23 mouse cellular contexts compared by ENCODE assay signal in the genomic region with DNA sequence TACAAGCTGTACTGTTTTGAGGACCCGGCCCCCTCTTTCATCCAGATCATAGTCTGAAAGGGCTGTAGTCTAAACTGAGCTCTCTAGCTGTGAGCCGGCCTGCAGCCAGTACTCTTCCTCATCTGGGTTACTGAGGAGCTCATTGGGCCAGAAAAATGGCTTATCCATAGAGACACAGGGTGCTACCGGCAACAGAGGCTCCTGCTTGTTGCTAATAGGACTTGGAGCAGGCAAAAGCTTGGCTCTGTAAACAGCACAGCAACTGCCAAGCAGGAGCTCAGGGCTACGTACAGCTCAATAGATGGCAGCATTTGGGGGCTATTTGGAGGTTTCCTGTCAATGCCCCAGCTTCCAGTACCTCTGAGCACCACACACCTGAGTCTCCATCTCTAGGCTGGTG. TPM values are rescaled to one million over a fixed set of nuclear protein-coding genes. Genes with fewer than 3 reads are reported as not detected.
A peak's percentile ranks its signal among the peaks of the same experiment; 100 is the strongest.
DNase-seq lines count a peak whose midpoint lies in the region; ATAC-seq and TF ChIP-seq lines count a peak whose summit lies in the region.
"Had no signal": no experiment of that assay in that cellular context is flagged by ENCODE, and none has a peak within 500 bp of the region (broad histone marks: within the 10 kb centered on the region; RNA-seq: fewer than 3 reads in every experiment).

No protein-coding gene starts in this region.

- intact Hi-C loops in left cerebral cortex, postnatal 4 days (cut with DNase I): no loop called here

- peak; percentile 24 for DNase-seq in forebrain, postnatal 0 days
- peak; percentile 6 for DNase-seq in left cerebral cortex, postnatal 4 days
- no peak for DNase-seq in left cerebral cortex, adult 18-20 months (ENCODE audit: low spot score in 2 of 2)
- DNase-seq in brain, adult 2 months (ENCODE audit: low read depth, low spot score): peak; percentile 29
- peak; percentile 8 to 30 for DNase-seq in layer of hippocampus, adult 8-10 months (ENCODE audit: low spot score in 2 of 2)
- DNase-seq: adrenal gland, postnatal 25 days; cerebellum, adult 8-10 months; gastrocnemius, postnatal 10 days; kidney, adult 9 months; liver, embryonic 13.5 days; lung, embryonic 14.5 days; lung, postnatal 36 days had no signal

- 38% methylated on average over 4 of the region's 4 CpGs for WGBS in forebrain, postnatal 0 days
- 69% methylated on average over 4 of the region's 4 CpGs for WGBS in forebrain, embryonic 12.5 days
- WGBS in kidney, embryonic 14.5 days: 89% methylated on average over 4 of the region's 4 CpGs

- no peak overlapping the region for H3K27ac ChIP-seq in forebrain, postnatal 0 days (ENCODE audit: low read depth, low read length)
- no peak overlapping the region for H3K27ac ChIP-seq in forebrain, embryonic 12.5 days
- no peak overlapping the region for H3K27ac ChIP-seq in kidney, embryonic 14.5 days (ENCODE audit: low read depth, low read length)
- H3K27ac ChIP-seq: embryonic facial prominence, embryonic 12.5 days; hindbrain, embryonic 12.5 days; intestine, embryonic 15.5 days; limb, embryonic 13.5 days; liver, embryonic 13.5 days; stomach, postnatal 0 days had no signal

- H3K4me1 ChIP-seq in forebrain, postnatal 0 days (ENCODE audit: insufficient read depth): no peaks in the 10 kb centered on the region
- 0 out of 2 replicates have a peak, but pooled peaks cover 5% of the 10 kb centered on the region for H3K4me1 ChIP-seq in forebrain, embryonic 12.5 days
- H3K4me1 ChIP-seq in kidney, embryonic 14.5 days (ENCODE audit: control insufficient read depth, insufficient read depth, low read length): no peaks in the 10 kb centered on the region
- H3K4me1 ChIP-seq: hindbrain, embryonic 12.5 days; intestine, embryonic 15.5 days; limb, embryonic 13.5 days; liver, embryonic 13.5 days had no signal

- H3K4me2 ChIP-seq in forebrain, postnatal 0 days (ENCODE audit: low read depth): no peak overlapping the region
- no peak overlapping the region for H3K4me2 ChIP-seq in forebrain, embryonic 12.5 days
- no peak overlapping the region for H3K4me2 ChIP-seq in kidney, embryonic 14.5 days (replicated peaks; ENCODE audit: low read depth, low read length)
- H3K4me2 ChIP-seq: embryonic facial prominence, embryonic 12.5 days; hindbrain, embryonic 12.5 days; intestine, embryonic 15.5 days; limb, embryonic 13.5 days; liver, embryonic 13.5 days; lung, embryonic 14.5 days had no signal

- peak; percentile 75 for ATAC-seq in forebrain, postnatal 0 days
- ATAC-seq in forebrain, embryonic 12.5 days (ENCODE audit: low FRiP score): no peak
- ATAC-seq in kidney, embryonic 14.5 days (ENCODE audit: low FRiP score, low TSS enrichment): no peak
- ATAC-seq: intestine, embryonic 15.5 days had no signal

- no peak overlapping the region for H3K9ac ChIP-seq in forebrain, postnatal 0 days
- H3K9ac ChIP-seq in forebrain, embryonic 12.5 days: no peak overlapping the region
- H3K9ac ChIP-seq in kidney, embryonic 14.5 days (ENCODE audit: low read depth, low read length): no peak overlapping the region
- H3K9ac ChIP-seq: embryonic facial prominence, embryonic 12.5 days; hindbrain, embryonic 12.5 days; intestine, embryonic 15.5 days; limb, embryonic 13.5 days; liver, embryonic 13.5 days; lung, embryonic 14.5 days had no signal

- H3K36me3 ChIP-seq in forebrain, postnatal 0 days (ENCODE audit: insufficient read depth): no peaks in the 10 kb centered on the region
- H3K36me3 ChIP-seq in forebrain, embryonic 12.5 days (replicated peaks): no peaks in the 10 kb centered on the region
- no peaks in the 10 kb centered on the region for H3K36me3 ChIP-seq in kidney, embryonic 14.5 days (ENCODE audit: control insufficient read depth, insufficient read depth, low read length)
- H3K36me3 ChIP-seq: embryonic facial prominence, embryonic 12.5 days; hindbrain, embryonic 12.5 days; intestine, embryonic 15.5 days; limb, embryonic 13.5 days; liver, embryonic 13.5 days had no signal

- H3K4me3 ChIP-seq in forebrain, postnatal 0 days (ENCODE audit: low read depth, low read length): no peak overlapping the region
- no peak overlapping the region for H3K4me3 ChIP-seq in forebrain, embryonic 12.5 days (replicated peaks)
- H3K4me3 ChIP-seq in kidney, embryonic 14.5 days (ENCODE audit: low read length): no peak overlapping the region
- H3K4me3 ChIP-seq: embryonic facial prominence, embryonic 12.5 days; hindbrain, embryonic 12.5 days; intestine, embryonic 15.5 days; limb, embryonic 13.5 days; liver, embryonic 13.5 days had no signal

- no peaks in the 10 kb centered on the region for H3K9me3 ChIP-seq in forebrain, postnatal 0 days (ENCODE audit: low read length)
- H3K9me3 ChIP-seq in forebrain, embryonic 12.5 days: no peaks in the 10 kb centered on the region
- no peaks in the 10 kb centered on the region for H3K9me3 ChIP-seq in kidney, embryonic 14.5 days (ENCODE audit: control insufficient read depth, low read length)
- H3K9me3 ChIP-seq: embryonic facial prominence, embryonic 12.5 days; hindbrain, embryonic 12.5 days; intestine, embryonic 15.5 days; limb, embryonic 13.5 days; liver, embryonic 13.5 days had no signal

- H3K27me3 ChIP-seq in forebrain, postnatal 0 days (ENCODE audit: insufficient read depth, low read length): no peaks in the 10 kb centered on the region
- H3K27me3 ChIP-seq in forebrain, embryonic 12.5 days: no peaks in the 10 kb centered on the region
- no peaks in the 10 kb centered on the region for H3K27me3 ChIP-seq in kidney, embryonic 14.5 days (ENCODE audit: control insufficient read depth, insufficient read depth, low read length)
- H3K27me3 ChIP-seq: embryonic facial prominence, embryonic 12.5 days; hindbrain, embryonic 12.5 days; intestine, embryonic 15.5 days; limb, embryonic 13.5 days; liver, embryonic 13.5 days had no signal

- no peak for TF ChIP-seq CTCF in forebrain, postnatal 0 days (IDR thresholded peaks at IDR 0.05; ENCODE audit: low read depth)

RNA-seq across cellular contexts. Expression of a gene that starts 43.4 kb away (rescaled TPM):
- total RNA-seq in forebrain, postnatal 0 days (2014; rRNA removed): 0.23 TPM in 1 of 2 replicates, not detected in the other
- 0.08 and 0.16 TPM in 2 replicates for polyA plus RNA-seq in forebrain, postnatal 0 days (2015; fragmentation: Nextera tagmentation; extraction: Ambion mirVana)
- polyA plus RNA-seq in forebrain, embryonic 12.5 days (2016; fragmentation: Nextera tagmentation; extraction: Ambion mirVana): not detected in 2 replicates
- not detected for total RNA-seq in left cerebral cortex, postnatal 4 days (2021)
- total RNA-seq in left cerebral cortex, adult 18-20 months (2021): not detected
- total RNA-seq in layer of hippocampus, adult 8-10 months (2022): not detected
- polyA plus RNA-seq in kidney, embryonic 14.5 days (2014; fragmentation: Nextera tagmentation; extraction: Ambion mirVana): 0.51 and 1.3 TPM in 2 replicates
- total RNA-seq: adrenal gland, postnatal 25 days; left cerebral cortex, postnatal 10 days; megakaryocyte-erythroid progenitor cell, adult 5-6 weeks had no signal
- polyA plus RNA-seq: cortical plate, adult 2 months; heart, postnatal 0 days; hindbrain, embryonic 12.5 days; limb, embryonic 13.5 days had no signal

Comparison
In these comparisons a context has a peak if more than half of its experiments do, and no peak if none do; other contexts are left out.
1. DNase-seq: peak in forebrain, postnatal 0 days (single experiment), left cerebral cortex, postnatal 4 days (single experiment), brain, adult 2 months (single experiment) and layer of hippocampus, adult 8-10 months (2 of 2); none in left cerebral cortex, adult 18-20 months (0 of 2).